Mouse (Mus musculus) fat pad, adult 2 months (tissue): Measurements from ENCODE around the gene Cep131.

Experiments used
- DNase-seq: peaks from one replicate; pipeline ENCODE4 v3.0.0-alpha.2; 2011; ENCODE audit warnings: low read depth, low spot score; ENCODE audit errors: extremely low read depth

The Cep131 gene

DNA sequence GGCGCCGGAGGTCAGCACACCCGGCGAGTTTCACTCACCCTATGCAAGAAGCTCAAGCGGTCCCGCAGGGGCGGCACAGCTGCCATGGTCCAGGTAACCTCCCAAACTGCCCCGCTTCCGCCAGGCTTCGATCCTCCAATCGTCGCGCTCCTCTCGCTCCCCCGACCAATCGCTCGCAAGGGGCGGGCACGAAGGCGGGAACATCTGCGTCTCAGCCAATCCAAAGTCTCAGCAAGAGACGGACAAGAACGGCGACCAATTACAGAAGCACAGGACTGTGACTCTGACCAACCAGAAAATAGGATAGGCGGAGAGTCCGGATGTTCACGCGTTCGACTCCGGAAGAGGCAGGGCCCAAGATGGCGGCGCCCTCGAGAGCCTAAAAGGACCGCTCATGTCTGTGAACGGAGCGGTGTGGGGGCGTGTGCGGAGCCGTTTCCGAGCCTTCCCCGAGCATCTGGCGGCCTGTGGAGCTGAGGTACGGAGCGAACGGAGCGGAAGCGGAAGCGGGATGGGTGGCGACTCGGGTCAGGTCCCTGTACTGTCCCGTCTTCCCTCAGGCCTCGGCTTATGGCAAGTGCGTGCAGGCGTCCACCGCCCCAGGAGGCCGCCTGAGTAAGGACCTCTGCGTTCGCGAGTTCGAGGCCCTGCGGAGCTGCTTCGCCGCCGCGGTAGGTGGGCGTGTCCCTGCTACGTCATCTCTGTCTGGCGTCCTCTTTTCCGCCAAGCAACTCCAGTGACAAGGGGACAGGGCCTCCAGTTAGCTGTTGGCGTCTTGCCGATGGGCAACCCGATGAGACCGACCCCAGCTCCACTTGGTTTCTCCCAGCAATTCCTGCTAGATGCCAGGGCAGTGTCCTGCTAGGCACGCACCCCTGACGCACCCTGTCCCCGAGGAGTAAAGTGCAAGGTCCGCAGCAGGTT, 12.2 kb upstream of the Cep131 start, which contains the start of the genes Tepsin and Ndufaf8:
TSS of gene Tepsin (minus strand) at position 144 of the 924 bp plus-strand sequence.
TSS of gene Ndufaf8 (plus strand) at position 341 of the 924 bp plus-strand sequence.
- peak; percentile 82 for DNase-seq

DNA sequence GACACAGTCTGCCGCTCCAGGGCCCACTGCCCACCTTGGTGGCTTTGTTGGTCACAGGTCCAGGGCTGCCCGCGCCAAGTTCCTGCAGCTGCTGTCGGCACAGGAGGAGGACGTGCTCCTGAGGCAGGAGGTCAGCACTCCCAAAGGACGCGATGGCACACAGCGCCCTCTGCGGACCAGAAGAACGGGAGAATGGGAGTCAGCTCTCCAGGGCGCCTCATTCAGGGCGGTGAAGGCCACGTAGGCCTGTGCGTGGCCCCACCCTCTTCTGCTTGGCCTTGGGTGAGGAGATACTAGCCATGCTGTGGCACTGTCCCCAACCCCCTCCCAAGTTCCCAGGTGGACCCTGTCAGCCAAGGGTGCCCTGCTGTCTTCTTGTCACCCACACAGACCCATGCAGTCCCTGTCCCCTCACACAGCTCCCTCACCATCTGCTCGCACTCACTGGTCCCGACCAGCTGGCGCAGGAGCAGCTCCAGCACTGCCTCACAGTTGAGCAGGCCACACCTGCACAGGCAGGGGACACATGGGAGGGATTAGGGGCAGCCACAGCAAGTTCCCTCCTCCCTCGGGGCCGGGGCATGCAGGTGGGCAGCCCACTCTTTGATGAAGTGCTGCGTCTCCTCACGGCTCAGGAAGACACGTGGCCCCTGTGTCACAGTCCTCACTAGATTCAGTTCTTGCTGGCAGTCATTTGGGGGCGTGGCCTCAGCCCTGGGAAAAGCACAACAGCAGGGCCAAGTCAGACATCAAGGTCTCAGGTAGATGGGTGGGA, 6.4 kb upstream of the Cep131 start:
- no peak for DNase-seq

DNA sequence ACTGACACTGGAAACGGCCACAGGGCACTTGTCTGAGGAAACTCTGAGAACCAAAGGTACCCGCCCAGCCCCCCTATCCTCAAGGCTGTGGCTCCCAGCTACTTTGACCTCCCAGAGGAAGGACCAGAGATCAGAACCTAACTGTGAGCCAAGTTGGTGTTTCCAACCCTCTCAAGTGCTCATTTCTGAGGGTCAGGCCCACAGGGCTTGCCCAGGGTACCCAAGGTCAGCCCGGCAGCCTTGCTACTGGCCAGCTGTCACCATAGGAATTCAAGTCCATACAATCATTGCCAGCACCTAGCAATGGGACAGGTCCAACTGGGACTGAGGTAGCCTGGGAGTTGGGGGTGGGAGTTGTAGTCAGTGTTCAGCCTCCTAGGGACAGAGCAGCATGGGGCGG, 4.0 kb upstream of the Cep131 start:
- no peak for DNase-seq

DNA sequence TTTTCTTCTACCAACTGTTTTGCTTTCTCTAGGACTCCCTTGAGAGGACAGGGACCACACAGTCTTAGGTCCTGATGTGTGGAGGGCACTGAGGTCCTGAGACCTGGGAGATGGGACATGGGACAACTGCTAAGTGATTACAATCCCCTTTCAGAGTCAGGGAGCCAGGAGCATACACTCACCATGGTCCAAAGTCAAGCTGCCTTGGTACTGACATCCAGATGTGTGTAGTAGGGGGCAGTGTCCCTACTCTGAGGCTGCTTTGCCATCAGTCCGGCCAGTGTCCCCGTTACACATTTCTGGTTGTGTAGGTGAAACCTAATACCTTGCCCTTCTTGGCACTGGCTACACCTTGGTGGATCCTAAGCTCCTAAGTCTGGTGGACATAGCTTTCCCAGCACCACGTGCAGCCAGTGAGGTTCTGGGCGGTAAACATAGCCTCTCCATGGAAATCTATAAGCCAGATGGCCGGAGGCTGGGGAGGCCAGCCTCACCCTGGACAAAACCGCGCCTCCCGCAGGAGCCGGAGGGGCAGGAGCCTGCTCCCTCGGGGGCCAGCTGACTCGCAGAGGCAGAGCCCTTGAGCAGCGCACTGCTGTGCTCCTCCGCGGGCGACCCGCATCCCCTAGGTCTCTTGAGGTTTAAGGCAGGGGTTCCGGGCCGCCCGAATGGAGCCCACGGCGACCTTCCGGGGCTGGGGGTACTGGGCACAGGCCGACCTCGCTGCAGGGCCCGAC, 568 bp downstream of the Cep131 start:
- no peak for DNase-seq

DNA sequence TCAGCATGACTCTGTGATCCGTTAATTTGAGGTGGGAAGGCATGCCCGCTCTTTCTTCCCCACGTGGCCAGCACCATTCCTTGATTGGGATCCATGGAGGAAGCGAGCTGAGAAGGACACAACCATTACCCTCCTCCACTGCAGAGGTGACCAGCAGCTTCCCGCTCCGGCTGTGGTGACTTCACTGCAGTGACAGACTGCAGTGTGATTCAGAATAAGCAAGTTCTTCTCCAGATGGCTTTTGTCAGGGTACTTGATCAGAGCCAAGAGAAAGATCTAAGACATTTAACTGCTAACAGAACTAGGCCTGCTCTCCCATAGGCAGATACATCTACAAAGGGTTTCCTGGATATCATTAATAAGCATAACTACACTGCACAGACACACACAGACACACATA, 6.3 kb downstream of the Cep131 start:
- no peak for DNase-seq

DNA sequence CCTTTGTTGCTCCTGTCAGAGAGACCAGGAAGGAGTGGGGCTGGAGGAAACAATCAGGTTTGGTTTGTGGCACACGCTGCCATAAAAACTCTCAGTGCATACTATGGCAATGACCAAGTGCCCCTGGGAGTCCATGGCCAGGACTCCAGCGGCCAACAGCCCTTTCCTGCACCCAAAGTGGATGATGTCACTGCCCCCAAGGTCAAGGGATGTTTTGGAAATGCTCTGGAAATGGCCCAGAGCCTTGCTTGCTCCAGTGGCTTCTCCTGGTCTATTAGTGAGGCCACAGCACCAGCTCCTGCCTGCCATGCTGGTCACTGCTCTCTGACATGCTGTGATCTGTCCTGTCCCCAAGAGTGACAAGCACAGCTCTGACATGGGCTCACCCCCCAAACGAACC, 10.4 kb downstream of the Cep131 start:
- DNase-seq: no peak

DNA sequence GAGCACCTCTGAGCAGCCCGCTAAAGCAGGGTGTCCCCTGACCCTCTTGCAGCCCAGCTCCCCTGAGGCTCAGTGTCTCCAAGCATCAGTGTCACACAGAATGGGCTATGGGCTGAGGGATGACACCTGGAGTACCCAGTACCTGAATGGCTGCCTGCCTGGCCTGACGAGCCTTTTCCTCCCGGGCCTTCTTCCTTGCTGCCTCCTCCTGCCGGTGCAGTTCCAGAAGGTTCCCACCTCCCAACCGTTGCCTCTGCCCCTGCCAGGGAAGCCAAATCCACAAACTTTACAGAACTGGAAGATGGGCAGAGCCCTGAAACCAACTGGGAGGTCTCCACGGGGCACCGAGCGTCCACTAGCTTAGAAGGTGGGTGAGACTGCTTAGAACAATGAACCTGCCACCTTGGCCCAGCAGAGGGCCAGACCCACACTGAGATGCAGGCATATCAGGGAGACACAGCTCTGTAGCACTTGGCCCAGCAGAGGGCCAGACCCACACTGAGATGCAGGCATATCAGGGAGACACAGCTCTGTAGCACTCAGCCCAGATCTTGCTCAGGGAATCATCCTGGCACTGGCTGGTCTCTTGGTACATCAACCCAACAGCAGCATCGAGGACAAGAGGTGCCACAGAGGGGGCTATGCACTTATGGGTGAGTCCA, 13.5 kb downstream of the Cep131 start:
- DNase-seq: no peak

DNA sequence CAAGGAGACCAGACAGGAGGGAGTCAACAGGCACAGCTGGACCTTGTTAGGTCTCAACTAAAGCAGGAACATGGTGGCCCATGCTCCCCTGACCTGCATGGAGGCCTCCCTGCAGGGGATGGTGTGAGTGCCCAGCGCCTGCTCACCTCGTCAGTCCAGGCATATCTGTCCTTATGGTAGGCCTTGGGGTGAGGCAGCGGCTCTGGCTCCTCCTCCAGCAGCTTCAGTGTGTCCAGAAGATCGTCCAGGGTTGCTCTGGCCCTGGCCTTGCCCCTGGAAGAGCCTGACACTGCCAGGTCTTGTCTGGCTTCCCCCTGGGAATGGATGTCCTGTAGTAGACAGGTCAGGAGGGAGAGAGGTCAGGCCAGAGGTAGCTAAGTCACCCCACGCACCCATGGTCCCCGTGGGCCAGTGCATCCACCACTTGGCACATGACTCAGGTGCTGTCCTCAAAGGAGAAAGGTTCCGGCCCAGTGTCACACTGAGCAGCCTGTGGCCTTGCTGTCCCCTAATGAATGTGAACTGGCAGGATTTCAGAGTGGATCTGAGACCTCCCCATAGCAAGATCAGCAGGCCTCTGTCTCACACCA, 14.8 kb downstream of the Cep131 start:
- no peak for DNase-seq

DNA sequence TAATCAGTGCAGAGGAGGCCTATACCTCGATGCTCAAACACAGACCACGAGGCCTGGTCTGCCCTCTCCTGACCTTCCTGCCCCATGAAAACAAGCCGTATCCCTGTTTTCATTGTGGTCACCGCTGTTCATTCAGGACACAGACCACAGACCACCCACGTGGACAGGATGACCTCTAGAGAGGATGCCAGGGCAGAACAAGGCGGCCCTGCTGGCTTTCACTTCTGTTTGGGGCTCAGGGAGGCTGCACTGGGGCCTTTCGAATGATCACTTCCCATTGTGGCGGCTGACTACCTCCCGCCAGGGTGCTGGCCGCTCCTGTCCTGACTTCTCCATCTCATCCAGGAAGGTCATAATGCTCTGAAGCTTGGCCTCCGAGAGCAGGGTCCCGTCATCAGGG, 15.6 kb downstream of the Cep131 start:
- no peak for DNase-seq

DNA sequence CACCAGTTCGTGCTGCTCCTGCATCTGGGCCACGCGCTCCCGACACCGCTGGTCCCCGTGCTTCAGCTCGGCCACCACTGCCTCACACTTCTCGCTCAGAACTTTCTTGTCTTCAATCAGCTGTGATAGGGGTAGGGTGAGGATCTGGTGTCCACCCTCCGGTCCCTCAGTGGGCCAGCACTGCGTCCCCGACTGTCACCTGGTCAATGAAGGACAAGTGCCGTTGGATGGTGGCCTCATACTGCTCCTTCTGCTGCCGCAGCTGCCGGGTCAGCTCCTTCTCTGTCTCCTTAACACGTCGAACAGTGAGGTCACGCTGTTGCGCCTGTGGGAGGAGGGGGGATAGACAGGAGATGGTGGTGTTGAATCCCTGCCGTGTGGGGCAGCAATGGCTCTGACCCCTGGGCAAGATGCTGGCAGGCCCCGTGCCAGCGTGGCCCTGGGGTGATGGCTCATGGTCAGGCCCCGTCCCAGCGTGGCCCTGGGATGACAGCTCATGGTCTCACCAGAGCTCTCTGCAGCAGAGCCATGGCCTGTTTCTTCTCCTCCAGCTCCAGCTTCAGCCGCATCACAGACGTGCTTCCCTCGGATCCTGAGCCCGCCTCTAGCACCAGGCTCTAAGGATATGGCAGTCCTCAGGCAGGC, 16.2 kb downstream of the Cep131 start:
- no peak for DNase-seq

DNA sequence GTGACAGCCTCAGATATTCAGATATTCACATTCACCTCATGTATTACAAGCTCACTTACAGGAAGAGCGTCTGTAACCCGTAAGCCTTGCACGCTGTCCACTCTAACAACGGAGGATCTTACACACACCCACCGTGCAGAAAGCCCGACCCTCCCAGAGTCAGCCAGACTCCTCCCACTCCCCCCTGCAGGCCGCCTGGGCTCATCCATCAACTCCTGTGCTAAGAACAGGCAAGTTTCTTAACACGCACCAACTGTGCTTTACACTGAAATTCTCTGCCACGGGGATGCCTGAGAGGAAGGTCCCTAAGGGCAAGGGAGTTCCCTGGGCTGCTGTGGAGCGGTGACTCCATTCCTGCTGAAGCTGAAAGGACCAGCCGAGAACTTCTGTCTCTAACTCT, 17.4 kb downstream of the Cep131 start:
- DNase-seq: no peak

DNA sequence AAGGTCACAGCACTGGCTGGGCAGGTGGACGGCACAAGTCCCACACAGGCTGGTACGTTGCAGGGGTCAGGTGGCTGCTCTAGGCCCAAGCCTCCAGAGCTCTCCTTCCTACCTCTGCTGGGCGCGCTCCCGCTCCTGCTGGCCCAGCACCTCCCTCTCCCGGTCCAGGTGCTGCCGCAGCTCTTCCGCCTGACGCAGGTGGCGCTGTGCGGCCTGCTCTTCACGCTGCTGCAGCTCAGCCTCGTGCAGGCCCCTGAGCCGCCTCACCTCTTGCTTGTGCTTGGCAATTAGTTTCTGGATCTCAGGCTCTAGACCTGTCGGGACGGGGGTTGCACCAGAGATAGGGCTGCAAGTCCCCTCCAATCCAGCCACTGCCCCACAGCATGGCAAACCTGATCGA, 18.8 kb downstream of the Cep131 start:
- no peak for DNase-seq

DNA sequence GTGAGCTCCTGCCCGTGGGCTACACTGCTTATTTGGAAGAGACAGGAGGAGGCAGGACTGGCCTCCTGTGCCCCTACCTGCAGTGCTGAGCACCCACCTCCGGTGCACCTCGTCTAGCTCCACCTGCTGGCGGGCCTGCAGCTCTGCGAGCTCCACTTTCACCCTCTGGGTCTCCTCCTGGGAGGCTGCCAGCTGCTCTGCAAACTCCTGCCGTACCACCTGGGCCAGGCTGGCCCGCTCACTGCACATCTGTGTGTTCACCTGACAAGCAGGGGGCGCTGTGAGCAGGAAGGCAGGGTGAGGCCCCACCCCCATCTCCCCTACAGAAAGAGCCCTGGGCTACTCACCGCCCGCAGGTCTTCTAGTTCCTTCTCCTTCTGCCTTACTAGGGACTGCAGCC, 21.3 kb downstream of the Cep131 start:
- DNase-seq: no peak

DNA sequence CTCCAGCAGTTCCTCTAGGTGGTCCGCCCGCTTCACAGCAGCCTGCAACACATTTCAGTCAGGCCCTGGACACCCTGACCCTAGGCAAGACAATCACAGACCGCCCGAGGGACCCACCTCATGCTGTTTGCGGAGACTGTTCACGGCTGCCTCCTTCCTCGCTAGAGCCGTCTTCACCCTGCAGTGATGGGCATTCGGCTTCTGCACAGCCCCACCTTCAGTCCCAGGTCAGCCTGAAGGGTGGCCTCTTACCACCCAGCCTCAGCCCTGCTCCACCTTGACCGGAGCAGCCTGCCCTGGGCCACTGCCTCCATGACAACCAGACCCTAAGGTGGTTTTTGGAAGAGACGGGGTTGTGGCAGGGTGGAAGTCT, 22.0 kb downstream of the Cep131 start:
- DNase-seq: no peak

DNA sequence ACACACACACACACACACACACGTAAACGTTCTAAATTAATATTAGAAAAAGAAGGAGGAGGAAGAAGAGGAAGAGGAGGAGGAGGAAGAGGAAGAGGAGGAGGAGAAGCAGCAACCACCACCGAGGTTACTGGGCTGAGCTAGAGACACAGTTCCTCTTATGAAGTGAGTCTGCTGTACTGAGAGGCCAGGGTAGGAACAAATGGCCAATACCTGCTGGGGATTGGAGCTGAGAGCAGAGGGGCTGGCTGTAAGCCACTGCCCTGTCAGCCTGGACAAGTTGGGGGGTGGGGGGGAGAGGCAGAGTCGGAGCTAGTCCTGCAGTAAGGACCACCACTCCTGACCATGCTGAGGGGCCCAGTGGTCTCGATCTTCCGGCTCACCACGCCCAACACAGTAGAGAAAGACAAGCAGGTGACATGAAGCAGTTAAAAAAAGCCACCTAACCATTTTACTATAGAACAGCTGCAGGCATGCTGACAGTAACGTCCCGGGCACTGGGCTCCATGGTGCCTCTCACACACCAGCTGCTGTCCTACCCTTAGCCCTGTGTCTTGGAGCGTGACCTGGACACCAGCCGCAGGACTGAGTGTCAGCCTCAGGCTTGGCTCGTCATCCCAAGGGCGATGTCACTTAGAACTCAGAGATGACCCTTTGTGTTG, 22.5 kb downstream of the Cep131 start:
- DNase-seq: no peak

DNA sequence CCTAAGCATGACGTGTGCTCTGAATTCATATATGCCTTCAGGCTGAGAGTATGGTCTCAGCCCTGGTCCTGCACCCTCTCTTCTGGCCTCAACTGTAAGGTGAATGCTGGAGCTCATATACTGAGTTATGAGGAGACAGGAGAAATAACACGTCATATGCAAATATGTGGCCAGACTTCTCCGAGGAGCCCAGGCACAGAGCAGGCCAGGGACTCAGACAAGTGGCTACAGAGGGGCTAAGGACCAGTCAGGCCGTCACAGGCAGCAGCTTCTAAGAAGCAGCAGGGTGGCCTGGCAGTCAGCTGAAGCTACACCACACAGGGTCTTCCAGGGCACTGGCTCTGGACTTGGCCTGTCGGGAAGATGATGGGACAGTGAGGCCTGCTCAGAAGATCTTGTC, 23.3 kb downstream of the Cep131 start:
- DNase-seq: no peak

DNA sequence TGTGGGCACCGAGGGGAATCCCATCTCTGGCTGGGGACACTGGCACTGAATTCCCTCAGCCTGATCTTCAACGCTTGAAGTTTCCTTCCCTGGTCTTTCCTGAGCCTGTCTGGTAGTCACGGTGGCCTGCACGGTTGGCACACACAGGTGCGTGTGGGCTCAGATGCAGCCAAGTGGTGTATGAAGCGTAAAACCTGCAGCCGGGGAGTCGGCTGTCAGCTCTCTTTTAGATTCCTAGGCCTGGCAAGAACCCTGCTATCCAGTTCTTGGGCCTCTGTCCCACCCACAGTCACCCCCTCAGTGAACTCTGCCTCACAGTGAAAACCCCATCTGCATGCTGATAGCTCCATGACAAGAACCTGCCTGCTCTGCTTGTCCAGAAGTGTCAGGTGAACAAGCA, 26.0 kb downstream of the Cep131 start:
- DNase-seq: no peak

DNA sequence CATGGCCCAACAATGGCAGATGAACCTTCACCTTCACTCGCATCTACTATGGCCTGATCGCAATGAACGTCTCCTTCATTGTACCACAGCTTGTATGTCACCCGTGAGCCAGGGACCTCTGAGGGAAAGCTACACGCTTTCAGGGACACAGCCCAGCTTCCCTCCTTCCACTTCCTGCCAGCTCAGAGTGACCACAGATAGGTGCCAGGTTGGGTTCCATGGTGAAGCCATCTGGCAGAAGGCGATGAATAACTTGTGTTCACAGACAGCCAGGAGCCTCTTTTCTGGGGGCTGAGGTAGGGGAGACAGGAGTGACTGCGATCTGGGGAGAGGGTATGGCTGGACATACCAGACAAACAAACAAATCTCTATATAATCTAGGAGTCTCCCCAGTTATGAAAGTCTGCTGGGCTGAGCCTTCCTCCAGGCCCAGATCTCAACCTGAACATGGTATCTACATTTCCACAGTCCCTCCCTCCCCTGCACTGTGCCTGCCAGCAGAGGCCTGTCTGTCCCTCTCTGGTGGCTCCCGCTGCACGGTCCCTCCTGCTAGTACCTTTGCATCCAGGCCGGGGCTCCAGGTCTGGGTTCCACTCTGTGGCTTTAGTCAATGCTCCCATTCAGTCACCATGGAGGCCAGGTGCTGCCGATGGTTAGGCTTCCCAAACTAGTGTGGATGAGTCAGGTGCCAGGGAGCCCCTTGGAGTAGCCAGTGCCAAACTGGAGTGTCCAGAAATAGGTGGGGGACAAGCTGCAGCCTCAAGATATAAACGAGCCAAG, 30.5 kb downstream of the Cep131 start:
- DNase-seq: no peak

DNA sequence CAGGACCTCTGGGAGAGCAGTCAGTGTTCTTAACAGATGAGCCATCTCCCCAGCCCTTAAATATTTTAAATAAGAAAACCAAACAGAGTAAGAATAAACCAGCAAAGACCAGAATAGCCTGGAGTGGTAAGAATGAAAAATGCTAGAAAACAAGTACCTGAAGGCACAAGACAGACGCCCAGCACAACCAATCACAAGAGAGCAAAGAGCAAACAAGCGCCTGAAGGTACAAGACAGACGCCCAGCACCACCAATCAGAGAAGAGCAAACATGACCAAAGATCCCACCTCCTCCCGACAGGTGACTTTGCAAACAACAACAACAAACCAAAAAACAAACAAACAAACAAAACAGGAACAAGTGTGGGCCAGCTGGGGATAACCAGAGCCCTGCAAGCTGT, 32.8 kb downstream of the Cep131 start:
- DNase-seq: no peak
